Mouse (Mus musculus) midbrain, embryonic 16.5 days (tissue): ENCODE results near the gene Olfr1465. TPM values are rescaled to one million over a fixed set of nuclear protein-coding genes. Genes with fewer than 3 reads are reported as not detected.

Source experiments
- ATAC-seq: fragments of 200-750 bp; cut with Nextera tagmentation; 2 replicates; pipeline ENCODE4 v1.8.0; 2017; ENCODE audit warnings: moderate TSS enrichment
- H3K27ac ChIP-seq: fragments of 300-500 bp; sonication (generic); 2 replicates; pipeline ENCODE4 v1.5.1; 2014; ENCODE audit warnings: mild to moderate bottlenecking, low read length, mixed read lengths
- H3K27me3 ChIP-seq: fragments of 300-500 bp; sonication (generic); 2 replicates; pipeline ENCODE4 v1.6.1; 2014; ENCODE audit warnings: low read depth, low read length, mixed read lengths; ENCODE audit not compliant: control insufficient read depth, insufficient read depth
- H3K36me3 ChIP-seq: fragments of 300-500 bp; sonication (generic); 2 replicates; pipeline ENCODE4 v1.6.1; 2014; ENCODE audit warnings: mild to moderate bottlenecking, low read length, moderate library complexity, mixed read lengths; ENCODE audit not compliant: control insufficient read depth, insufficient read depth
- H3K4me1 ChIP-seq: fragments of 300-500 bp; sonication (generic); 2 replicates; pipeline ENCODE4 v1.6.1; 2014; ENCODE audit warnings: mild to moderate bottlenecking, low read length, mixed read lengths; ENCODE audit not compliant: control insufficient read depth, insufficient read depth
- H3K4me2 ChIP-seq: fragments of 300-500 bp; sonication (generic); 2 replicates; pipeline ENCODE4 v1.6.1; 2014; ENCODE audit warnings: mild to moderate bottlenecking, low read length, mixed read lengths
- H3K4me3 ChIP-seq: fragments of 300-500 bp; sonication (generic); 2 replicates; pipeline ENCODE4 v1.5.1; 2014; ENCODE audit warnings: low read depth, mild to moderate bottlenecking, low read length, moderate library complexity, mixed read lengths
- H3K9ac ChIP-seq: fragments of 300-500 bp; sonication (generic); 2 replicates; pipeline ENCODE4 v1.6.1; 2014; ENCODE audit warnings: low read depth, low read length, mixed read lengths
- H3K9me3 ChIP-seq: fragments of 300-500 bp; sonication (generic); replicated peaks from 2 replicates; pipeline ENCODE4 v1.6.1; 2014; ENCODE audit warnings: mild to moderate bottlenecking, low read length, mixed read lengths; ENCODE audit not compliant: control insufficient read depth, poor library complexity, severe bottlenecking
- WGBS: fragments of 180-500 bp; shearing (Covaris S2); extraction: QIAGEN DNeasy Blood & Tissue Kit; methylation state at CpG from one replicate; pipeline ENCODE4 v1.1.7; 2014; 5-methylcytosine and 5-hydroxymethylcytosine counted together
- polyA plus RNA-seq: library from polyadenylated mRNA; unstranded; fragments of >200 nt; fragmentation: Nextera tagmentation; extraction: Ambion mirVana; gene quantifications from 2 replicates; pipeline ENCODE4 v1.2.1, GENCODE M21; 2015

Gene Olfr1465
- not detected in 2 replicates for polyA plus RNA-seq

GRCm38 (mm10) chr19:13315441-13315840 lies at the start of gene Olfr1465:
Olfr1465 (minus strand) TSS chr19:13315541.
- no peak within 1 kb of the TSS for H3K4me2 ChIP-seq
- H3K36me3 ChIP-seq, result no peaks in the 10 kb centered on the region
- no peak for ATAC-seq
- no peaks in the 10 kb centered on the region for H3K9me3 ChIP-seq
- no peaks in the 10 kb centered on the region for H3K4me1 ChIP-seq
- H3K9ac ChIP-seq, result no peak within 1 kb of the TSS
- no peak within 1 kb of the TSS for H3K27ac ChIP-seq
- no peak within 1 kb of the TSS for H3K4me3 ChIP-seq
- no peaks in the 10 kb centered on the region for H3K27me3 ChIP-seq

- ATAC-seq, result no peak
- WGBS, result 64% methylated on average over 2 of the region's 2 CpGs
- H3K27ac ChIP-seq, result no peak within 1 kb of the TSS
- no peak within 1 kb of the TSS for H3K4me3 ChIP-seq
- peaks cover 4% of the 10 kb centered on the region for H3K9me3 ChIP-seq
- no peaks in the 10 kb centered on the region for H3K36me3 ChIP-seq
- H3K4me2 ChIP-seq, result no peak within 1 kb of the TSS
- H3K27me3 ChIP-seq, result no peaks in the 10 kb centered on the region
- no peak within 1 kb of the TSS for H3K9ac ChIP-seq
- no peaks in the 10 kb centered on the region for H3K4me1 ChIP-seq
These were observed 46.6 kb upstream of the Olfr1465 start, which contains the start of gene Olfr1467 for GRCm38 (mm10) chr19:13361936-13362335. Olfr1467 (plus strand) TSS chr19:13362236.

- Histone ChIP-seq H3K4me2 (no peak within 1 kb of the TSS), H3K9me3 (peaks cover 4% of the 10 kb centered on the region), H3K4me3 (no peak within 1 kb of the TSS), H3K4me1 (no peaks in the 10 kb centered on the region), H3K27me3 (no peaks in the 10 kb centered on the region), H3K36me3 (no peaks in the 10 kb centered on the region), H3K27ac (no peak within 1 kb of the TSS), H3K9ac (no peak within 1 kb of the TSS)
- no peak for ATAC-seq
- WGBS, result 87% methylated on average over 2 of the region's 2 CpGs
These were observed 23.2 kb upstream of the Olfr1465 start, which contains the start of gene Olfr1466 for GRCm38 (mm10) chr19:13338562-13338961. Olfr1466 (plus strand) TSS chr19:13338862.

Other genes with a start within 250 kb of the Olfr1465 start
- gene Olfr1457, start 217.7 kb downstream of the Olfr1465 start, polyA plus RNA-seq, result not detected in 2 replicates
- not detected in 2 replicates for gene Olfr1458, start 208.8 kb downstream of the Olfr1465 start, polyA plus RNA-seq
- gene Olfr1459, start 166.0 kb downstream of the Olfr1465 start, polyA plus RNA-seq, result not detected in 2 replicates
- not detected in 2 replicates for gene Olfr1461, start 152.5 kb downstream of the Olfr1465 start, polyA plus RNA-seq
- gene Olfr1462, start 129.8 kb downstream of the Olfr1465 start, polyA plus RNA-seq, result not detected in 2 replicates
- gene Olfr1463, start 84.2 kb downstream of the Olfr1465 start, polyA plus RNA-seq, result not detected in 2 replicates
- gene Olfr1466, start 23.3 kb upstream of the Olfr1465 start, polyA plus RNA-seq, result not detected in 2 replicates
- gene Olfr1467, start 46.7 kb upstream of the Olfr1465 start, polyA plus RNA-seq, result not detected in 2 replicates
- not detected in 2 replicates for gene Olfr1469, start 92.3 kb upstream of the Olfr1465 start, polyA plus RNA-seq
- not detected in 2 replicates for gene Olfr1471, start 127.9 kb upstream of the Olfr1465 start, polyA plus RNA-seq
- gene Olfr1472, start 140.5 kb upstream of the Olfr1465 start, polyA plus RNA-seq, result not detected in 2 replicates
- not detected in 2 replicates for gene Olfr1474, start 154.0 kb upstream of the Olfr1465 start, polyA plus RNA-seq
- gene Olfr1475, start 164.7 kb upstream of the Olfr1465 start, polyA plus RNA-seq, result not detected in 2 replicates
- not detected in 2 replicates for gene Olfr1477, start 185.0 kb upstream of the Olfr1465 start, polyA plus RNA-seq
- not detected in 2 replicates for gene Olfr1480, start 212.4 kb upstream of the Olfr1465 start, polyA plus RNA-seq